Comparison of ENCODE assay signal across 8 mouse cellular contexts in genomic region chr10:26374436-26375311, GRCm38 (mm10). TPM values are rescaled to one million over a fixed set of nuclear protein-coding genes. Genes with fewer than 3 reads are reported as not detected.
DNase-seq lines count a peak whose midpoint lies in the region; ATAC-seq and TF ChIP-seq lines count a peak whose summit lies in the region.

No protein-coding gene starts in this region.

- peak; percentile 66 for ATAC-seq in intestine, embryonic 15.5 days
- peak; percentile 49 for ATAC-seq in limb, embryonic 11.5 days (ENCODE audit: insufficient number of reproducible peaks, low FRiP score, low TSS enrichment, low read depth)
- ATAC-seq in midbrain, embryonic 11.5 days (ENCODE audit: low FRiP score) = peak; percentile 71
- ATAC-seq in monocyte, adult 5-6 weeks (replicated peaks; ENCODE audit: insufficient number of reproducible peaks, low FRiP score, low TSS enrichment, poor library complexity, severe bottlenecking) = no peak

- DNase-seq in adipocyte (ENCODE audit: low spot score) = peak; percentile 64
- DNase-seq in gastrocnemius, postnatal 25 days = peak; percentile 45
- DNase-seq in limb, embryonic 11.5 days (ENCODE audit: low spot score) = peak; percentile 74
- peak; percentile 95 for DNase-seq in midbrain, embryonic 11.5 days (ENCODE audit: low spot score, missing footprints)
- DNase-seq in spleen, adult 18-20 months = peak; percentile 57 to 60

- H3K27ac ChIP-seq in cortical plate, adult 2 months (ENCODE audit: insufficient read depth, low read length) = peak overlapping the region; percentile 98
- H3K27ac ChIP-seq in intestine, embryonic 15.5 days = peak overlapping the region; percentile 95
- H3K27ac ChIP-seq in limb, embryonic 11.5 days (replicated peaks; ENCODE audit: low read depth, low read length) = peak overlapping the region; percentile 98
- peak overlapping the region; percentile 92 for H3K27ac ChIP-seq in midbrain, embryonic 11.5 days (ENCODE audit: low read depth, low read length)

- peak overlapping the region; percentile 79 for H3K4me2 ChIP-seq in intestine, embryonic 15.5 days (replicated peaks)
- peak overlapping the region; percentile 64 for H3K4me2 ChIP-seq in limb, embryonic 11.5 days (ENCODE audit: low read depth, severe bottlenecking)
- H3K4me2 ChIP-seq in midbrain, embryonic 11.5 days = peak overlapping the region; percentile 78

- no peak for TF ChIP-seq POLR2A in cortical plate, adult 2 months (IDR thresholded peaks at IDR 0.05; ENCODE audit: extremely low read depth, insufficient read depth, low read length)

- WGBS in intestine, embryonic 15.5 days = under 1% methylated on average over 87 of the region's 101 CpGs
- WGBS in limb, embryonic 11.5 days = under 1% methylated on average over 74 of the region's 101 CpGs
- under 1% methylated on average over 65 of the region's 101 CpGs for WGBS in midbrain, embryonic 11.5 days

- peak overlapping the region; percentile 87 for H3K9ac ChIP-seq in intestine, embryonic 15.5 days
- peak overlapping the region; percentile 99 for H3K9ac ChIP-seq in limb, embryonic 11.5 days (ENCODE audit: low read length)
- peak overlapping the region; percentile 94 for H3K9ac ChIP-seq in midbrain, embryonic 11.5 days (ENCODE audit: low read length)

- no peaks in the 10 kb centered on the region for H3K4me1 ChIP-seq in cortical plate, adult 2 months (ENCODE audit: control insufficient read depth, insufficient read depth, low read length)
- H3K4me1 ChIP-seq in intestine, embryonic 15.5 days (replicated peaks) = no peaks in the 10 kb centered on the region
- peaks cover 12% of the 10 kb centered on the region for H3K4me1 ChIP-seq in limb, embryonic 11.5 days (ENCODE audit: control insufficient read depth, insufficient read depth, low read length)
- H3K4me1 ChIP-seq in midbrain, embryonic 11.5 days (ENCODE audit: control insufficient read depth, insufficient read depth, low read length) = peaks cover 12% of the 10 kb centered on the region

- no peak for TF ChIP-seq CTCF in cortical plate, adult 2 months (IDR thresholded peaks at IDR 0.05; ENCODE audit: extremely low read depth, insufficient read depth, low read length)

- no peaks in the 10 kb centered on the region for H3K27me3 ChIP-seq in intestine, embryonic 15.5 days (replicated peaks)
- H3K27me3 ChIP-seq in limb, embryonic 11.5 days (ENCODE audit: control insufficient read depth, insufficient read depth, low read length) = no peaks in the 10 kb centered on the region
- H3K27me3 ChIP-seq in midbrain, embryonic 11.5 days (ENCODE audit: control insufficient read depth, insufficient read depth, low read length) = no peaks in the 10 kb centered on the region

- H3K36me3 ChIP-seq in intestine, embryonic 15.5 days = no peaks in the 10 kb centered on the region
- H3K36me3 ChIP-seq in limb, embryonic 11.5 days (ENCODE audit: control insufficient read depth, insufficient read depth, low read length) = no peaks in the 10 kb centered on the region
- H3K36me3 ChIP-seq in midbrain, embryonic 11.5 days (ENCODE audit: control insufficient read depth, insufficient read depth, low read length) = no peaks in the 10 kb centered on the region

- H3K9me3 ChIP-seq in intestine, embryonic 15.5 days = no peaks in the 10 kb centered on the region
- H3K9me3 ChIP-seq in limb, embryonic 11.5 days (ENCODE audit: control insufficient read depth, low read length) = no peaks in the 10 kb centered on the region
- H3K9me3 ChIP-seq in midbrain, embryonic 11.5 days (ENCODE audit: control insufficient read depth, low read length) = no peaks in the 10 kb centered on the region

- peak overlapping the region; percentile 85 for H3K4me3 ChIP-seq in cortical plate, adult 2 months (ENCODE audit: insufficient read depth, low read length)
- peak overlapping the region; percentile 80 for H3K4me3 ChIP-seq in intestine, embryonic 15.5 days (replicated peaks)
- peak overlapping the region; percentile 86 for H3K4me3 ChIP-seq in limb, embryonic 11.5 days (ENCODE audit: low read depth, low read length)
- peak overlapping the region; percentile 87 for H3K4me3 ChIP-seq in midbrain, embryonic 11.5 days (ENCODE audit: low read depth, low read length)

RNA-seq across cellular contexts. Expression of gene L3mbtl3, which starts 1.1 kb away (rescaled TPM):
- 15.6 and 15.7 TPM in 2 replicates for polyA plus RNA-seq in cortical plate, adult 2 months (2012; rRNA removed)
- 1 to 10 TPM; 5.8 to 7.7 TPM for total RNA-seq in gastrocnemius, postnatal 25 days (2021)
- 9.6 and 10.3 TPM in 2 replicates for polyA plus RNA-seq in intestine, embryonic 15.5 days (2015; fragmentation: Nextera tagmentation; extraction: Ambion mirVana)
- 37.0 and 44.1 TPM in 2 replicates for polyA plus RNA-seq in limb, embryonic 11.5 days (2014; fragmentation: Nextera tagmentation; extraction: Ambion mirVana)
- 21.2 and 23.4 TPM in 2 replicates for polyA plus RNA-seq in midbrain, embryonic 11.5 days (2014; fragmentation: Nextera tagmentation; extraction: Ambion mirVana)
- total RNA-seq in monocyte, adult 5-6 weeks (2017) = 18.8 to 28.8 TPM (median 24.9 TPM) in 3 replicates

Comparison
In these comparisons a context has a peak if more than half of its experiments do, and no peak if none do; other contexts are left out.
1. DNase-seq: peak in every context shown above with its lines; median percentile 95 in midbrain, embryonic 11.5 days; 74 in limb, embryonic 11.5 days; 64 in adipocyte; 58 in spleen, adult 18-20 months; 45 in gastrocnemius, postnatal 25 days.